Mouse (Mus musculus) fat pad, adult 2 months (tissue): ENCODE measurements at regions not wholly inside any gene's neighbourhood (a gene's known extent, or its start where the extent isn't known, plus 50 kb on each side); places are given as distances from the start of the nearest gene placed in this dataset.

Experiments used
- DNase-seq: peaks from one replicate; pipeline ENCODE4 v3.0.0-alpha.2; 2011; ENCODE audit warnings: low read depth, low spot score; ENCODE audit errors: extremely low read depth

- DNase-seq: no peak
These were observed 604.4 kb upstream of the Nrp1 start for GRCm38 (mm10) chr8:127753793-127754565.

- DNase-seq: no peak
These were observed 601.0 kb upstream of the Nrp1 start for GRCm38 (mm10) chr8:127757396-127757795.

GRCm38 (mm10) chr8:127759906-127760305 lies 598.5 kb upstream of the Nrp1 start:
- no peak for DNase-seq

GRCm38 (mm10) chr8:127765199-127765598 lies 593.2 kb upstream of the Nrp1 start:
- DNase-seq: no peak

GRCm38 (mm10) chr8:127768311-127768710 lies 590.1 kb upstream of the Nrp1 start:
- no peak for DNase-seq

GRCm38 (mm10) chr8:127769651-127770050 lies 588.8 kb upstream of the Nrp1 start:
- no peak for DNase-seq

GRCm38 (mm10) chr8:127771781-127772180 lies 586.6 kb upstream of the Nrp1 start:
- DNase-seq: no peak

GRCm38 (mm10) chr8:127772415-127772814 lies 586.0 kb upstream of the Nrp1 start:
- DNase-seq: no peak

GRCm38 (mm10) chr8:127772917-127773316 lies 585.5 kb upstream of the Nrp1 start:
- no peak for DNase-seq

- DNase-seq: no peak
These were observed 583.8 kb upstream of the Nrp1 start for GRCm38 (mm10) chr8:127774642-127775041.

- DNase-seq: no peak
These were observed 583.2 kb upstream of the Nrp1 start for GRCm38 (mm10) chr8:127775160-127775559.

GRCm38 (mm10) chr8:127775747-127776146 lies 582.7 kb upstream of the Nrp1 start:
- no peak for DNase-seq

GRCm38 (mm10) chr8:127778352-127779020 lies 579.9 kb upstream of the Nrp1 start:
- DNase-seq: no peak

- DNase-seq: no peak
These were observed 579.2 kb upstream of the Nrp1 start for GRCm38 (mm10) chr8:127779021-127779689.

- DNase-seq: no peak
These were observed 577.8 kb upstream of the Nrp1 start for GRCm38 (mm10) chr8:127780596-127780995.

GRCm38 (mm10) chr8:127781011-127781410 lies 577.4 kb upstream of the Nrp1 start:
- no peak for DNase-seq

GRCm38 (mm10) chr8:127792611-127793010 lies 565.8 kb upstream of the Nrp1 start:
- DNase-seq: no peak

GRCm38 (mm10) chr8:127799849-127800471 lies 558.4 kb upstream of the Nrp1 start:
- DNase-seq: no peak

- DNase-seq: no peak
These were observed 556.3 kb upstream of the Nrp1 start for GRCm38 (mm10) chr8:127802136-127802535.

- no peak for DNase-seq
These were observed 555.6 kb upstream of the Nrp1 start for GRCm38 (mm10) chr8:127802661-127803333.
